Mouse (Mus musculus): ENCODE results near the gene Med16.

The Med16 gene

GRCm38 (mm10) chr10:79933145-79933679, 24.5 kb upstream of the Med16 start:
- DNase-seq (ENCODE audit: low spot score), result no peak

GRCm38 (mm10) chr10:79932736-79933135, 24.0 kb upstream of the Med16 start:
- DNase-seq (ENCODE audit: low spot score), result peak; percentile 94

- DNase-seq (ENCODE audit: low spot score), result no peak
Measured at GRCm38 (mm10) chr10:79931797-79932196, 23.1 kb upstream of the Med16 start.

- DNase-seq (ENCODE audit: low spot score), result no peak
Measured at GRCm38 (mm10) chr10:79930826-79931186, 22.1 kb upstream of the Med16 start.

- DNase-seq (ENCODE audit: low spot score), result no peak
Measured at GRCm38 (mm10) chr10:79929967-79930825, 21.5 kb upstream of the Med16 start.

GRCm38 (mm10) chr10:79928907-79929701, 20.4 kb upstream of the Med16 start:
- DNase-seq (ENCODE audit: low spot score), result no peak

GRCm38 (mm10) chr10:79928030-79928694, 19.4 kb upstream of the Med16 start:
- DNase-seq (ENCODE audit: low spot score), result peak; percentile 70

GRCm38 (mm10) chr10:79927324-79928029, 18.8 kb upstream of the Med16 start:
- peak; percentile 68 for DNase-seq (ENCODE audit: low spot score)

- DNase-seq (ENCODE audit: low spot score), result peak; percentile 99
Measured at GRCm38 (mm10) chr10:79926491-79927323, 18.0 kb upstream of the Med16 start, which contains the start of gene Arid3a. TSS of gene Arid3a (plus strand) at chr10:79927043.

GRCm38 (mm10) chr10:79925785-79926490, 17.2 kb upstream of the Med16 start:
- DNase-seq (ENCODE audit: low spot score), result peak; percentile 51

GRCm38 (mm10) chr10:79924998-79925784, 16.5 kb upstream of the Med16 start:
- peak; percentile 94 for DNase-seq (ENCODE audit: low spot score)

- no peak for DNase-seq (ENCODE audit: low spot score)
Measured at GRCm38 (mm10) chr10:79921572-79921971, 12.8 kb upstream of the Med16 start.

- DNase-seq (ENCODE audit: low spot score), result no peak
Measured at GRCm38 (mm10) chr10:79920958-79921535, 12.3 kb upstream of the Med16 start, which contains the start of gene R3hdm4. TSS of gene R3hdm4 (minus strand) at chr10:79921208.

- DNase-seq (ENCODE audit: low spot score), result no peak
Measured at GRCm38 (mm10) chr10:79920056-79920890, 11.6 kb upstream of the Med16 start.

GRCm38 (mm10) chr10:79919251-79919849, 10.6 kb upstream of the Med16 start:
- DNase-seq (ENCODE audit: low spot score), result peak; percentile 59

- peak; percentile 85 for DNase-seq (ENCODE audit: low spot score)
Measured at GRCm38 (mm10) chr10:79918231-79919078, 9.7 kb upstream of the Med16 start.
